Mouse (Mus musculus): ENCODE data around the gene Klf3. TPM values are rescaled to one million over a fixed set of nuclear protein-coding genes. Genes with fewer than 3 reads are reported as not detected.

Klf3 gene
- polyA plus RNA-seq, 1 experiment from 2014 or later: 28.9 TPM

GRCm38 (mm10) chr5:64811500-64812123, 8.4 kb downstream of the Klf3 start:
- peak; percentile 46 for ATAC-seq (ENCODE audit: low FRiP score, low read depth)
- H3K27me3 ChIP-seq: no peaks in the 10 kb centered on the region
- H3K36me3 ChIP-seq: no peaks in the 10 kb centered on the region
- H3K4me2 ChIP-seq: peak overlapping the region; percentile 30
- H3K9ac ChIP-seq: no peak overlapping the region
- no peak overlapping the region for H3K4me3 ChIP-seq
- 11% methylated on average over 13 of the region's 14 CpGs for WGBS
- H3K4me1 ChIP-seq (replicated peaks): peaks cover 36% of the 10 kb centered on the region
- no peaks in the 10 kb centered on the region for H3K9me3 ChIP-seq
- H3K27ac ChIP-seq (replicated peaks): peak overlapping the region; percentile 60

DNA sequence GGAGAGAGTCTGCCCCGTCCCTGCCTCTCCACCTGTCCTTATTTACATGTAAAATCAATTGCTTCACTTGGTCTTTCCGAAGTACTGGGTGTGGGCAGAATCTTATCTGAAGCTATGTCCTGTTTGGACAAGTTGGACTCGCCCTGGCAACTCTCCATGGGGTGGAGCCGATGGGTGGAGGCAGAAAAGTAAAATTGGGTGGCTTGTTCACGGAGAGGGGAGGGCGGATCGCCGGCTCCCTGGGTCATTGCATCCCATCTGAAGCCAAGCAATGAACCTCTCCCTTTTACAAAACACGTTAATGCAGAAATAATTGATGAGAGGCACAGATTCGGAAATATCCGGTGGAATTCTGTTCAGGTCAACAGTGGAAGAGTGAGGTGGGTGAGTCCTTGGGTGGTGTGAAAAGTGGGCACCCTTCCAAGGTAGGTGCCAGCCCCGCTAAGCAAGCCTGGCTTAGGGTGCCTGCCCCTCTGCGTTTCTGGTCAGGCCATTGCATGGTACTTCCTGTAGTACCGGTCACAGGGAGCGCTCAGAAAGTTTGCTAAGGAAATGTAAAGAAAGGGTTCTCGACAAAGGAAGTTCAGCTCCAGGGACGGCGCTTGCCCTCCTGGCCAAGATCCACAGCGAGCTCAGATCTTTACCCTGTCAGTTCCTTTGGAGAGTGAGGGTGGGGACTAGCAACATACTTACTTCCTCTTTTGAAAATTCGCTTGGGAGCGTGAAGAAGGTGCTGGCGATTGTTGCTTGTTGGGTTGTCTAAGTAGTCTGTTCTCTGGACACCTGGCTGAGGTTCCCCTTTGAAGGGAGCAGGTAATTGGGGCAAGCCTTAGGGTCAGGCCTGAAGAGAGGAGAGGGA, 9.2 kb downstream of the Klf3 start:
- Histone ChIP-seq H3K9ac (no peak overlapping the region), H3K27me3 (no peaks in the 10 kb centered on the region), H3K9me3 (no peaks in the 10 kb centered on the region), H3K4me2 (peak overlapping the region; percentile 30), H3K4me1 (replicated peaks) (peaks cover 36% of the 10 kb centered on the region), H3K27ac (replicated peaks) (peak overlapping the region; percentile 60), H3K36me3 (no peaks in the 10 kb centered on the region), H3K4me3 (no peak overlapping the region)
- ATAC-seq (ENCODE audit: low FRiP score, low read depth): no peak
- 20% methylated on average over 22 of the region's 22 CpGs for whole genome bisulfite sequencing

GRCm38 (mm10) chr5:64812983-64813304, 9.8 kb downstream of the Klf3 start:
- WGBS: 37% methylated on average over 4 of the region's 4 CpGs
- peaks cover 33% of the 10 kb centered on the region for H3K4me1 ChIP-seq (replicated peaks)

GRCm38 (mm10) chr5:64813361-64813760, 10.2 kb downstream of the Klf3 start:
- Histone ChIP-seq H3K4me3 (no peak overlapping the region), H3K27me3 (no peaks in the 10 kb centered on the region), H3K9ac (no peak overlapping the region), H3K9me3 (no peaks in the 10 kb centered on the region), H3K36me3 (no peaks in the 10 kb centered on the region), H3K4me1 (replicated peaks) (peaks cover 31% of the 10 kb centered on the region), H3K4me2 (no peak overlapping the region), H3K27ac (replicated peaks) (no peak overlapping the region)
- WGBS: 12% methylated on average over 9 of the region's 9 CpGs
- no peak for ATAC-seq (ENCODE audit: low FRiP score, low read depth)

More at GRCm38 (mm10) chr5:64812983-64813304, 9.8 kb downstream of the Klf3 start:
- no peak for ATAC-seq (ENCODE audit: low FRiP score, low read depth)
- H3K27ac ChIP-seq (replicated peaks): peak overlapping the region; percentile 60; the same call in 1 of the 2 replicates
- H3K9me3 ChIP-seq: no peaks in the 10 kb centered on the region
- no peak overlapping the region for H3K9ac ChIP-seq
- H3K36me3 ChIP-seq: no peaks in the 10 kb centered on the region
- H3K4me2 ChIP-seq: peak overlapping the region; percentile 30; the same call in 1 of the 2 replicates
- no peak overlapping the region for H3K4me3 ChIP-seq
- H3K27me3 ChIP-seq: no peaks in the 10 kb centered on the region

DNA sequence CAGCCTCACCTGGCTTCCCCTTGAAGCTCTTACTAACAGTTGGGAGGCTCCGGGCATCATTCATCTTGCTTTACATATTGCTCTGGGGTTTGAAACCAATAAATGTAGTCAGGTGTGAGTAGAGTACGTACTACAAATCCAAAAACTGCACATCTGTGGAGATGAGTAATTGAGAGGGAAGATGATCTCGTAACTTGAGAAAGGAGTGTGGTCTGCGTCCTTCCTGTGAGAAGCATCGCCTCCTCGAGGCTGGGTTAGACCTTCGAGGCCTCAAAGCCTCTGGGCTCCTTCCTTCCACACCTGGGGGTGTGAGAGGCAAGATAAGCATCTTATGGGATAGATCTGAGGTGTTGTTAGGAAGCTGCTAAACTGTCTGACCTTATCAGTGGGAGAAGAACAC, 11.2 kb downstream of the Klf3 start:
- Histone ChIP-seq H3K9ac (no peak overlapping the region), H3K27ac (replicated peaks) (no peak overlapping the region), H3K9me3 (no peaks in the 10 kb centered on the region), H3K36me3 (no peaks in the 10 kb centered on the region), H3K4me3 (no peak overlapping the region), H3K4me2 (no peak overlapping the region), H3K27me3 (no peaks in the 10 kb centered on the region), H3K4me1 (replicated peaks) (peaks cover 31% of the 10 kb centered on the region)
- no peak for ATAC-seq (ENCODE audit: low FRiP score, low read depth)
- WGBS: 95% methylated on average over 7 of the region's 7 CpGs

DNA sequence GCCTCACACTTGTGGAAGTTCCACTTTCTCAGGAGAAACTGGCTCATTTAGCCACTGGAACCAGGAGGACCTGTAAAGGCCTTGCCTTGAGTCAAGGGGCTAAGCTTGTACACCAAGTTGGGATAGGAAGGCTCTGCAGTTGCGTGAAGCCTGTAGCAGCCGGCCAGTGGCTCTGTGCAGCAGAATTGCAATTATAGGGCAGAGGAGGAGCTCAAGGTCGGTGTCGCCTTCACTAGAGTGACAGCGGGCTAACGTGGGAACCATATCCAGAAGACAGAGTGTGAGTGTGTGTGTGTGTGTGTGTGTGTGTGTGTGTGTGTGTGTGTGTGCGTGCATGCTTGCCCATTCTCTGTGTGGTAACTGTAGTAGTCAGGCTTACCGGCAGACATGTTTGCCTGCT, 12.4 kb downstream of the Klf3 start:
- 88% methylated on average over 8 of the region's 8 CpGs for WGBS
- no peaks in the 10 kb centered on the region for H3K36me3 ChIP-seq
- no peak overlapping the region for H3K27ac ChIP-seq (replicated peaks)
- H3K9ac ChIP-seq: no peak overlapping the region
- no peak for ATAC-seq (ENCODE audit: low FRiP score, low read depth)
- peaks cover 27% of the 10 kb centered on the region for H3K4me1 ChIP-seq (replicated peaks)
- no peak overlapping the region for H3K4me3 ChIP-seq
- no peak overlapping the region for H3K4me2 ChIP-seq
- no peaks in the 10 kb centered on the region for H3K9me3 ChIP-seq
- no peaks in the 10 kb centered on the region for H3K27me3 ChIP-seq

GRCm38 (mm10) chr5:64816290-64816973, 13.2 kb downstream of the Klf3 start:
- H3K9me3 ChIP-seq: no peaks in the 10 kb centered on the region
- H3K4me1 ChIP-seq (replicated peaks): peaks cover 19% of the 10 kb centered on the region
- ATAC-seq (ENCODE audit: low FRiP score, low read depth): no peak
- no peaks in the 10 kb centered on the region for H3K27me3 ChIP-seq
- H3K4me2 ChIP-seq: no peak overlapping the region
- H3K4me3 ChIP-seq: no peak overlapping the region
- no peaks in the 10 kb centered on the region for H3K36me3 ChIP-seq
- no peak overlapping the region for H3K9ac ChIP-seq
- 80% methylated on average over 15 of the region's 15 CpGs for WGBS
- no peak overlapping the region for H3K27ac ChIP-seq (replicated peaks)

- Histone ChIP-seq H3K9me3 (no peaks in the 10 kb centered on the region), H3K4me2 (no peak overlapping the region), H3K9ac (no peak overlapping the region), H3K4me3 (no peak overlapping the region), H3K4me1 (replicated peaks) (peaks cover 14% of the 10 kb centered on the region), H3K36me3 (no peaks in the 10 kb centered on the region), H3K27ac (replicated peaks) (no peak overlapping the region), H3K27me3 (no peaks in the 10 kb centered on the region)
- WGBS: 85% methylated on average over 8 of the region's 8 CpGs
- no peak for ATAC-seq (ENCODE audit: low FRiP score, low read depth)
Measured at GRCm38 (mm10) chr5:64816974-64817296, 13.7 kb downstream of the Klf3 start.

DNA sequence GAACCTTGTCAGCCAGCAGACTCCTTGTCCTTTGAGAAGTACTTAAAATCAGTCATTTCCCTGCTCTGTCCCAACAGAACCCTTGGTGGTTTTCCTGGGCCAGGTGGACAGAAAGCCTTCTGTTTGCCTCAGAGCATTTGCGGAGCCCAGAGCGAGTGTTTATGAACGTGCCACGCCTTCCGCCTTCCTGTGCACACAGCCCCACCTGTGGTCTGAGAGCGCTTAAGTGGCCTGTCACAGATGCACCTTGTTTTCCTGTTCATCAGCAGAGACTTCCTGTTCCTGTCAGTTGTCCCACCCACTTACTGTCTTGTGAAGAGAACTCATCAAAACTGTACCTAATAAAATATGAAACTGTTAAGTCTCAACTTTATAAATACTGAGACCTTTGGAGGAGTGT, 16.2 kb downstream of the Klf3 start:
- no peak overlapping the region for H3K9ac ChIP-seq
- 90% methylated on average over 6 of the region's 6 CpGs for WGBS
- no peak for ATAC-seq (ENCODE audit: low FRiP score, low read depth)
- no peak overlapping the region for H3K4me3 ChIP-seq
- H3K27me3 ChIP-seq: no peaks in the 10 kb centered on the region
- no peaks in the 10 kb centered on the region for H3K9me3 ChIP-seq
- H3K4me1 ChIP-seq (replicated peaks): no peaks in the 10 kb centered on the region
- no peak overlapping the region for H3K27ac ChIP-seq (replicated peaks)
- peaks cover 20% of the 10 kb centered on the region for H3K36me3 ChIP-seq
- H3K4me2 ChIP-seq: no peak overlapping the region

DNA sequence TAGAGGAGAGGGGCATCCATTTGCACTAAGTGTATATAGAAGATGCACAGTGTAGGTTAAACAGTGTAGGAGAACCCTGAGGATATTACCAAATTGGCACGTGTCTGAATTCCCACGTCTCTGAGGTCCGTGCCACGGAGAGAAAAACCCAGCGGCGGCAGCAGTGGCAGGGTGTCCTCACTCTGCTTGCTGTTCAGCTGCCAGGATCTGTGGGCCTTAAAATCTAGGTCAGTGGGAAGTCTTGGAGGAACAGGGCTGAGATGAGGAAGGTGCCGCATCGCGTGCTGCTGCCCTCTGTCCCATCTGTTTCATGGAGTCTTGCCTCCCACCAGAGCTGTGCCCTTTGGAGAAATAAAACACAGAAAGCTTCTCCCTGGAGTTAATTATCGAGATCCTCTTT, 16.9 kb downstream of the Klf3 start:
- Histone ChIP-seq H3K9me3 (no peaks in the 10 kb centered on the region), H3K27ac (replicated peaks) (no peak overlapping the region), H3K27me3 (no peaks in the 10 kb centered on the region), H3K4me3 (no peak overlapping the region), H3K4me1 (replicated peaks) (no peaks in the 10 kb centered on the region), H3K9ac (no peak overlapping the region), H3K36me3 (peaks cover 26% of the 10 kb centered on the region), H3K4me2 (no peak overlapping the region)
- no peak; the same call in 1 of the 2 replicates for ATAC-seq (ENCODE audit: low FRiP score, low read depth)
- 74% methylated on average over 10 of the region's 10 CpGs for WGBS

DNA sequence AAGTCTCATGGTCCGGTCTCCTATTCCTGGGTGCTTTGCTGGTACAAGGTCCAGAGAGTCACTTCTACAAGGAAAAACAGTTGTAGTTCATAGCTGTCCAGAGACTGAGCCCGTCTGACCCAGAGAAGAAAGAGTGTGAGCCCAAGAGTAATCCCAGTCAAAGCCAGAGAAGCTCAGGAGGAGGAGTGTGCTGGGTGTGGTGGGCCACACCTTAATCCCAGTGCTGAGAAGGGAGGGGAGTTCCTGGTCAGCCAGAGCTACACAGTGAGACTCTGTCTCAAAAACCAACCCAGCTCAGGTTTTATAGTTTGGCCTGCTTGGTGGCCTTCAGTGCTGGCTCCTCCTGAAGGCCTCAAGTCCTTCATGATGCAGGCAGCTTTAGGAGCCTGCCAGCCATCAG, 18.1 kb downstream of the Klf3 start:
- no peaks in the 10 kb centered on the region for H3K9me3 ChIP-seq
- peaks cover 26% of the 10 kb centered on the region for H3K36me3 ChIP-seq
- no peaks in the 10 kb centered on the region for H3K4me1 ChIP-seq (replicated peaks)
- no peak overlapping the region for H3K27ac ChIP-seq (replicated peaks)
- no peaks in the 10 kb centered on the region for H3K27me3 ChIP-seq
- no peak for ATAC-seq (ENCODE audit: low FRiP score, low read depth)
- 93% methylated on average over 2 of the region's 2 CpGs for WGBS
- no peak overlapping the region for H3K9ac ChIP-seq
- H3K4me3 ChIP-seq: no peak overlapping the region
- H3K4me2 ChIP-seq: no peak overlapping the region

- Histone ChIP-seq H3K36me3 (peaks cover 27% of the 10 kb centered on the region), H3K27ac (replicated peaks) (no peak overlapping the region), H3K4me2 (no peak overlapping the region), H3K9me3 (no peaks in the 10 kb centered on the region), H3K4me3 (no peak overlapping the region), H3K9ac (no peak overlapping the region), H3K4me1 (replicated peaks) (no peaks in the 10 kb centered on the region), H3K27me3 (no peaks in the 10 kb centered on the region)
- ATAC-seq (ENCODE audit: low FRiP score, low read depth): no peak
- 94% methylated on average over 24 of the region's 24 CpGs for WGBS
Measured at GRCm38 (mm10) chr5:64821964-64822363, 18.8 kb downstream of the Klf3 start.
